Mouse (Mus musculus): ENCODE data around the gene Cacna1d. TPM values are rescaled to one million over a fixed set of nuclear protein-coding genes. Genes with fewer than 3 reads are reported as not detected.
A peak's percentile ranks its signal among the peaks of the same experiment; 100 is the strongest.

The Cacna1d gene
- polyA plus RNA-seq, 1 experiment, result 26.2 TPM

GRCm38 (mm10) chr14:30430026-30430425 lies 61.2 kb downstream of the Cacna1d start:
- WGBS, result 83% methylated on average over 9 of the region's 9 CpGs

GRCm38 (mm10) chr14:30429606-30430005 lies 61.6 kb downstream of the Cacna1d start:
- H3K4me1 ChIP-seq (ENCODE audit: control insufficient read depth, insufficient read depth, low read length), result no peaks in the 10 kb centered on the region
- no peak for TF ChIP-seq CTCF (IDR thresholded peaks at IDR 0.05; ENCODE audit: insufficient read depth, low read length)
- no peak for TF ChIP-seq POLR2A (IDR thresholded peaks at IDR 0.05; ENCODE audit: borderline replicate concordance, extremely low read depth, low read depth, low read length)
- WGBS, result 46% methylated on average over 9 of the region's 9 CpGs
- peak; percentile 18 for DNase-seq
- no peak overlapping the region for H3K4me3 ChIP-seq (replicated peaks; ENCODE audit: extremely low read depth, low read depth, low read length)

More at GRCm38 (mm10) chr14:30430026-30430425, 61.2 kb downstream of the Cacna1d start:
- no peaks in the 10 kb centered on the region for H3K4me1 ChIP-seq (ENCODE audit: control insufficient read depth, insufficient read depth, low read length)
- DNase-seq, result no peak
- H3K4me3 ChIP-seq (replicated peaks; ENCODE audit: extremely low read depth, low read depth, low read length), result no peak overlapping the region
- TF ChIP-seq CTCF (IDR thresholded peaks at IDR 0.05; ENCODE audit: insufficient read depth, low read length) (no peak), POLR2A (IDR thresholded peaks at IDR 0.05; ENCODE audit: borderline replicate concordance, extremely low read depth, low read depth, low read length) (no peak)

GRCm38 (mm10) chr14:30428757-30429156 lies 62.5 kb downstream of the Cacna1d start:
- TF ChIP-seq CTCF (IDR thresholded peaks at IDR 0.05; ENCODE audit: insufficient read depth, low read length) (no peak), POLR2A (IDR thresholded peaks at IDR 0.05; ENCODE audit: borderline replicate concordance, extremely low read depth, low read depth, low read length) (no peak)
- DNase-seq, result no peak
- Histone ChIP-seq H3K4me1 (ENCODE audit: control insufficient read depth, insufficient read depth, low read length) (no peaks in the 10 kb centered on the region), H3K4me3 (replicated peaks; ENCODE audit: extremely low read depth, low read depth, low read length) (no peak overlapping the region)

- Histone ChIP-seq H3K4me1 (ENCODE audit: control insufficient read depth, insufficient read depth, low read length) (no peaks in the 10 kb centered on the region), H3K4me3 (replicated peaks; ENCODE audit: extremely low read depth, low read depth, low read length) (no peak overlapping the region)
- TF ChIP-seq CTCF (IDR thresholded peaks at IDR 0.05; ENCODE audit: insufficient read depth, low read length) (no peak), POLR2A (IDR thresholded peaks at IDR 0.05; ENCODE audit: borderline replicate concordance, extremely low read depth, low read depth, low read length) (no peak)
- 49% methylated on average over 4 of the region's 4 CpGs for WGBS
- DNase-seq, result no peak
Observed at GRCm38 (mm10) chr14:30425876-30426275, 65.4 kb downstream of the Cacna1d start.

GRCm38 (mm10) chr14:30425175-30425574 lies 66.1 kb downstream of the Cacna1d start:
- DNase-seq, result no peak
- WGBS, result 44% methylated on average over 6 of the region's 6 CpGs
- Histone ChIP-seq H3K4me1 (ENCODE audit: control insufficient read depth, insufficient read depth, low read length) (no peaks in the 10 kb centered on the region), H3K4me3 (replicated peaks; ENCODE audit: extremely low read depth, low read depth, low read length) (no peak overlapping the region)
- TF ChIP-seq POLR2A (IDR thresholded peaks at IDR 0.05; ENCODE audit: borderline replicate concordance, extremely low read depth, low read depth, low read length) (no peak), CTCF (IDR thresholded peaks at IDR 0.05; ENCODE audit: insufficient read depth, low read length) (no peak)

GRCm38 (mm10) chr14:30424638-30425037 lies 66.6 kb downstream of the Cacna1d start:
- Histone ChIP-seq H3K4me1 (ENCODE audit: control insufficient read depth, insufficient read depth, low read length) (no peaks in the 10 kb centered on the region), H3K4me3 (replicated peaks; ENCODE audit: extremely low read depth, low read depth, low read length) (no peak overlapping the region)
- DNase-seq, result no peak
- TF ChIP-seq CTCF (IDR thresholded peaks at IDR 0.05; ENCODE audit: insufficient read depth, low read length), result no peak
- TF ChIP-seq POLR2A (IDR thresholded peaks at IDR 0.05; ENCODE audit: borderline replicate concordance, extremely low read depth, low read depth, low read length), result no peak
- 75% methylated on average over 4 of the region's 4 CpGs for WGBS

- TF ChIP-seq CTCF (IDR thresholded peaks at IDR 0.05; ENCODE audit: insufficient read depth, low read length) (no peak), POLR2A (IDR thresholded peaks at IDR 0.05; ENCODE audit: borderline replicate concordance, extremely low read depth, low read depth, low read length) (no peak)
- WGBS, result 67% methylated on average over 7 of the region's 7 CpGs
- DNase-seq, result no peak
- Histone ChIP-seq H3K4me3 (replicated peaks; ENCODE audit: extremely low read depth, low read depth, low read length) (no peak overlapping the region), H3K4me1 (ENCODE audit: control insufficient read depth, insufficient read depth, low read length) (no peaks in the 10 kb centered on the region)
Observed at GRCm38 (mm10) chr14:30422376-30423140, 68.7 kb downstream of the Cacna1d start.

- H3K4me3 ChIP-seq (replicated peaks; ENCODE audit: extremely low read depth, low read depth, low read length), result no peak overlapping the region
- H3K4me1 ChIP-seq (ENCODE audit: control insufficient read depth, insufficient read depth, low read length), result no peaks in the 10 kb centered on the region
- no peak for TF ChIP-seq CTCF (IDR thresholded peaks at IDR 0.05; ENCODE audit: insufficient read depth, low read length)
- no peak for TF ChIP-seq POLR2A (IDR thresholded peaks at IDR 0.05; ENCODE audit: borderline replicate concordance, extremely low read depth, low read depth, low read length)
- 56% methylated on average over 7 of the region's 7 CpGs for WGBS
- DNase-seq, result no peak
Observed at GRCm38 (mm10) chr14:30419458-30419857, 71.8 kb downstream of the Cacna1d start.

GRCm38 (mm10) chr14:30419046-30419445 lies 72.2 kb downstream of the Cacna1d start:
- DNase-seq, result no peak
- TF ChIP-seq CTCF (IDR thresholded peaks at IDR 0.05; ENCODE audit: insufficient read depth, low read length) (no peak), POLR2A (IDR thresholded peaks at IDR 0.05; ENCODE audit: borderline replicate concordance, extremely low read depth, low read depth, low read length) (no peak)
- no peak overlapping the region for H3K4me3 ChIP-seq (replicated peaks; ENCODE audit: extremely low read depth, low read depth, low read length)
- H3K4me1 ChIP-seq (ENCODE audit: control insufficient read depth, insufficient read depth, low read length), result no peaks in the 10 kb centered on the region
- 54% methylated on average over 6 of the region's 6 CpGs for WGBS

- Histone ChIP-seq H3K4me1 (ENCODE audit: control insufficient read depth, insufficient read depth, low read length) (no peaks in the 10 kb centered on the region), H3K4me3 (replicated peaks; ENCODE audit: extremely low read depth, low read depth, low read length) (no peak overlapping the region)
- DNase-seq, result no peak
- TF ChIP-seq CTCF (IDR thresholded peaks at IDR 0.05; ENCODE audit: insufficient read depth, low read length) (no peak), POLR2A (IDR thresholded peaks at IDR 0.05; ENCODE audit: borderline replicate concordance, extremely low read depth, low read depth, low read length) (no peak)
- WGBS, result 84% methylated on average over 5 of the region's 5 CpGs
Observed at GRCm38 (mm10) chr14:30415830-30416229, 75.4 kb downstream of the Cacna1d start.
